Mouse (Mus musculus): Measurements from ENCODE around the gene Fmo1. TPM values are rescaled to one million over a fixed set of nuclear protein-coding genes. Genes with fewer than 3 reads are reported as not detected.

Gene Fmo1
- 55.0 TPM for polyA plus RNA-seq (2014; fragmentation: Illumina TruSeq; extraction: RNeasy Lipid Tissue Mini Kit (QIAGEN cat#74804); ENCODE audit: low replicate concordance)

GRCm38 (mm10) chr1:162866280-162866681 is at the start of gene Fmo1:
TSS of gene Fmo1 (minus strand) at chr1:162866610.

GRCm38 (mm10) chr1:162897838-162898811 is 31.7 kb upstream of the Fmo1 start, which contains the start of gene Fmo2:
TSS of gene Fmo2 (minus strand) at chr1:162898726.

GRCm38 (mm10) chr1:162813836-162814156 is 52.6 kb downstream of the Fmo1 start, which contains the start of gene Fmo4:
TSS of gene Fmo4 (minus strand) at chr1:162813972.

Other genes with a start within 250 kb of the Fmo1 start
- gene Myoc, start 227.5 kb downstream of the Fmo1 start, polyA plus RNA-seq (2014; fragmentation: Illumina TruSeq; extraction: RNeasy Lipid Tissue Mini Kit (QIAGEN cat#74804); ENCODE audit: low replicate concordance) = not detected
- gene Myocos, start 208.4 kb downstream of the Fmo1 start, polyA plus RNA-seq (2014; fragmentation: Illumina TruSeq; extraction: RNeasy Lipid Tissue Mini Kit (QIAGEN cat#74804); ENCODE audit: low replicate concordance) = not detected
- 48.9 TPM for gene Prrc2c, start 126.1 kb downstream of the Fmo1 start, polyA plus RNA-seq (2014; fragmentation: Illumina TruSeq; extraction: RNeasy Lipid Tissue Mini Kit (QIAGEN cat#74804); ENCODE audit: low replicate concordance)
- gene Fmo4, start 52.6 kb downstream of the Fmo1 start, polyA plus RNA-seq (2014; fragmentation: Illumina TruSeq; extraction: RNeasy Lipid Tissue Mini Kit (QIAGEN cat#74804); ENCODE audit: low replicate concordance) = 130 TPM
- gene Fmo2, start 32.1 kb upstream of the Fmo1 start, polyA plus RNA-seq (2014; fragmentation: Illumina TruSeq; extraction: RNeasy Lipid Tissue Mini Kit (QIAGEN cat#74804); ENCODE audit: low replicate concordance) = 36.0 TPM
- not detected for gene Fmo6, start 70.9 kb upstream of the Fmo1 start, polyA plus RNA-seq (2014; fragmentation: Illumina TruSeq; extraction: RNeasy Lipid Tissue Mini Kit (QIAGEN cat#74804); ENCODE audit: low replicate concordance)
- 0.19 TPM for gene Fmo3, start 117.9 kb upstream of the Fmo1 start, polyA plus RNA-seq (2014; fragmentation: Illumina TruSeq; extraction: RNeasy Lipid Tissue Mini Kit (QIAGEN cat#74804); ENCODE audit: low replicate concordance)
- gene Mroh9, start 219.1 kb upstream of the Fmo1 start, polyA plus RNA-seq (2014; fragmentation: Illumina TruSeq; extraction: RNeasy Lipid Tissue Mini Kit (QIAGEN cat#74804); ENCODE audit: low replicate concordance) = not detected